Mouse (Mus musculus) megakaryocyte, embryonic 14.5 days (primary cell): ENCODE measurements around the gene Gzmn.
"Not testable (repeated sequence)": the region's sequence is repeated elsewhere in the genome, so short reads cannot be mapped to it uniquely, and the experiment has no call there.

Source experiments
- FLI1 ChIP-seq: IDR thresholded peaks from 2 replicates; pipeline ENCODE4 v1.6.1; 2012; ENCODE audit warnings: low read length, inconsistent platforms, mixed read lengths
- GATA1 ChIP-seq: IDR thresholded peaks from 3 replicates; pipeline ENCODE4 v1.6.1; 2012; ENCODE audit warnings: mixed read lengths, low read length, inconsistent platforms, borderline replicate concordance

DNA sequence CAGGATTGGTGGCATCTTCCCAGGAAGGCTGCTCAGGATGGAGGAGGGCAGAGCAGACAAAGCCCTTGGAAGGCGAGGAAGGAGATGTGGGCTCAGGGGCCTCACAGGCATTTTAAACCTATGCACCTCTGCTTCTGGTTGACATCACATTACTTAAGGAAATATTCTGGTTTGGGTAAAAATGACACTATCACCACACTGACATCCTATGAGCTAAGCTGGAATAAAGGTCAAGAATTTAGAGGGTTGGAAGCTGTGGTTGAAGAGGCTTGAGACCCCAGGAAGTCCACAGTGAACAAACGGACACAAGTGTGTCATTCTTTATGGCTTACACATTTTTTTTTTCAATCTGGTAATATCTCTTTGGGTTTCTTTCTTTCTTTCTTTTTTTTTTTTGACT lies 41.9 kb downstream of the Gzmn start, which contains the start of gene Gzmd:
- not testable (repeated sequence) for TF ChIP-seq FLI1, GATA1
